Mouse (Mus musculus) layer of hippocampus, adult 11-12 months (tissue): ENCODE results near the gene Rad51b.

Experiments
- DNase-seq: peaks from one replicate; pipeline ENCODE4 v3.0.0; 2022; ENCODE audit warnings: low spot score

Rad51b gene

GRCm38 (mm10) chr12:79648812-79649700, 352.0 kb downstream of the Rad51b start:
- DNase-seq: no peak

- no peak for DNase-seq
Observed at GRCm38 (mm10) chr12:79649796-79650195, 352.7 kb downstream of the Rad51b start.

- no peak for DNase-seq
Observed at GRCm38 (mm10) chr12:79655138-79655537, 358.1 kb downstream of the Rad51b start.

GRCm38 (mm10) chr12:79658861-79659260, 361.8 kb downstream of the Rad51b start:
- no peak for DNase-seq

GRCm38 (mm10) chr12:79661270-79661669, 364.2 kb downstream of the Rad51b start:
- no peak for DNase-seq

GRCm38 (mm10) chr12:79663131-79663892, 366.2 kb downstream of the Rad51b start:
- DNase-seq: peak; percentile 36

- DNase-seq: no peak
Observed at GRCm38 (mm10) chr12:79663893-79664574, 367.0 kb downstream of the Rad51b start.

- no peak for DNase-seq
Observed at GRCm38 (mm10) chr12:79674846-79675439, 377.9 kb downstream of the Rad51b start.

GRCm38 (mm10) chr12:79675440-79676176, 378.5 kb downstream of the Rad51b start:
- no peak for DNase-seq

GRCm38 (mm10) chr12:79676251-79676650, 379.2 kb downstream of the Rad51b start:
- no peak for DNase-seq

GRCm38 (mm10) chr12:79676896-79677295, 379.8 kb downstream of the Rad51b start:
- DNase-seq: no peak

- no peak for DNase-seq
Observed at GRCm38 (mm10) chr12:79679251-79679901, 382.3 kb downstream of the Rad51b start.

GRCm38 (mm10) chr12:79679941-79680697, 383.0 kb downstream of the Rad51b start:
- peak; percentile 26 for DNase-seq

- DNase-seq: no peak
Observed at GRCm38 (mm10) chr12:79680698-79681072, 383.6 kb downstream of the Rad51b start.

- DNase-seq: no peak
Observed at GRCm38 (mm10) chr12:79681571-79681970, 384.5 kb downstream of the Rad51b start.

- no peak for DNase-seq
Observed at GRCm38 (mm10) chr12:79683350-79683749, 386.3 kb downstream of the Rad51b start.

GRCm38 (mm10) chr12:79683759-79684158, 386.7 kb downstream of the Rad51b start:
- no peak for DNase-seq

GRCm38 (mm10) chr12:79684338-79684737, 387.3 kb downstream of the Rad51b start:
- DNase-seq: no peak

GRCm38 (mm10) chr12:79686594-79687325, 389.7 kb downstream of the Rad51b start:
- DNase-seq: no peak
